Mouse (Mus musculus) R1 (cell line): Measurements from ENCODE around the gene Col13a1.

ENCODE experiments used
- DNase-seq: peaks from one replicate; pipeline ENCODE4 v3.0.0-alpha.2; 2018; ENCODE audit warnings: low read depth, low spot score

Gene Col13a1

DNA sequence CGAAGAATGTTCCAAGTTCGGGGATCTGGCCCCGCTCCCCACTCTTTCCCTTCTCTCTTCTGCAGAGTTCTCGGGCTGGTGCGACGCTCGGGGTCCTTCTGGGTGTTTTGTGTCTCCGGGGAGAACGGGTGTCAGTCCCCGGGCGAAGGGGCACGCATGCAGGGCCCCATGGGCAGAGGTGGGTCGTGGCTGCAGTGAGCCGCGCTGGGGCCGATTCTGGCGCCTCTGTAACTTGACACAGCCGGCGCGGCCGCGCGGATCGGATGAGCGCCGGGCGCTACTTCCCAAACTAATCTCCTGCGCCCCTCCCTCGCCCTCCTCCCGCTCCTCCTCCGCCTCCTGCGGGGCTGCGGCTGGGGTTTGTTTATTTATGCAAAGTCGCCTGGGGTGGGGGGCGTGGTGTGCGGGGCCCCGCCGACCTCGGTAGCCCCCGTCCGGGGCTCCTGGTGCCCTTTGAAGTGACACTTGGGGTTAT, at the start of gene Col13a1:
TSS of gene Col13a1 (minus strand) at position 243 of the 475 bp plus-strand sequence.
- DNase-seq: peak; percentile 81

GRCm38 (mm10) chr10:62027699-62028098, 48.8 kb upstream of the Col13a1 start:
- DNase-seq: no peak

DNA sequence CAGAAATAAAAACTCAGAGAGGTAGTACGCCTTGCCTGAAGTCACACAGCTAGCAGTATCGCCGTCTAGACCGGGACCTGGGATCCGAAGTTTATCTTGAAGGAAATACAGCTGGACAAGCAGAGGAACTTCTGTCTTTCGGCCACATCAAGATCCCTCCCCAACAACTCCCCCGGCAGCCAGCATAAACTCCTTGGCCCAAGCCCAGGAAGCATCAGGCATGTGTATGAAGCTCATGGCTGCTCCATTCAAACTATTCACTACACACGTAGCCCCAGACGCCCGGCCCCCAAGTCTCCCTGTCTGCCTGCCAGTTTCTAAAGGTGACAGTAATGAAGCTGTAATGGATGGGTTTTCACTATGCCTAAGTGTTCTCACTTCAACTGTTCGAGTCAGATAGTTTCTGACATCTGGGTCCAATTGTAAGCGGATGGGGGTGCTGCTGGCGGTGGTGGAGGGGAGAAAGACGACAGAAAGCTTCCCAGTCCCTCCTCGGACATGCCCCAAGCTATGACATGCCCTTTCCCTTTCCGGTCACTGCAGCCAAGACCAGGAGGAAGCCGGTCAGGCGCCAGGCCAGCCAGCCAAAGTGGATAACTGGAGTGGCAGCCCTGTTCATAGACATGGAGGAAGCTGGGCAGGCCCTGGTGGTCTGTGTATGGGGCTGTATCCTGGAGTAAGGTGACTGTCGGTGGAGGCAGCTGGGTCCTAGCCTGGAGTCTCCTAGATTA, 45.1 kb upstream of the Col13a1 start:
- no peak for DNase-seq

- DNase-seq: peak; percentile 51
These were observed 41.2 kb upstream of the Col13a1 start for GRCm38 (mm10) chr10:62020068-62020620.

DNA sequence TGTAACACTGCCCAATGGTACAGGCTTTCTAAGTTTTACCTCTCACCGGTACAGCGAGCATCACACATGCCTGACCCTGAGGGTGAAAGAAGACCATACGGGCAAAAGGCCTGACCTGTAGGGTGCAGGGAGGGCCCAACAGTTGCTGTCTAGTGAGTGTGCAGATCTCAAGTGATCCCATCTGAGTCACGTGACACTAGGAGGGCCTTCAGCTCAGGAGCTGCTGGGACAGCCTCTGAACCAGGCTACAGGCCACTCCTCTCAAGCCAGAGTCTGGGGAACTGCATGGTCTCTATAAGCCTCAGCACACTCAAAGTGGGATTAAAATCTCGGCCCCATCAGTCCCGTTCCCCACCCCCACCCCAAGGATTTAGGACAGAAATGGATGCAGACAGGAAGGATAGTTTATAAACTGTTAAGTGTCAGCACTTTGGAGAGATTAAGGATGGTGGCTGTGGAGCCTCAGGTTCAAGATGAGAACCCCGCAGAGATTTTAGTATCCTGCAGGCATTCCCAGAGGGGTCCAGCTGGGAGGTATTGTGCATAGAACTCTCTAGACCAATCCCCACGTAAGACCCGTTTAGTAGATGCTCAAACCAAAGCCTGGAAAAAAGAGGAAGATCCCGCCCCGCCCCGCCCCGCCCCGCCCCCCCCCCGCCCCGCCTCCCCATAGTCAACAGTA, 40.6 kb upstream of the Col13a1 start:
- DNase-seq: peak; percentile 85

DNA sequence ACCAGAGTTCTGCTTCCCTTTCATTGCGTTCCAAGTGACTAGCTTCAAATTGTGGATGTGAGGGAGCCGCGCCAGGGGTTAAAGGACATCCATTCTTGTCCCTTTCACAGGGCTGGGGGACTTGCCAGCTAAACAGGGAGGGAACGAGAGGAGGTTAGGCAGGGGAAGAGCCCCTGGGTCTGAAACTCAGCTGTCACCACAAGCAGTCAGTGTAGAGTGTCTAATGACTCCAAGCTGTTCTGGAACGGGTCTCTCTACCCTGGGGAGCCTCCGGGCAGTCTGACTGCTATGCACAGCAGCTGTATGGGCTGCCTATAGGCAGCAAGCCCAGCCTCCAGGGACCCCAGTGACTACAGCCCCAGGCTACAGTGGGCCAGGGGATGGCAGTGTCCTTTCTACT, 38.0 kb upstream of the Col13a1 start:
- no peak for DNase-seq

GRCm38 (mm10) chr10:62013190-62013589, 34.3 kb upstream of the Col13a1 start:
- DNase-seq: peak; percentile 83

- DNase-seq: peak; percentile 84
These were observed 33.5 kb upstream of the Col13a1 start for GRCm38 (mm10) chr10:62012371-62012770.

GRCm38 (mm10) chr10:62009981-62010500, 31.1 kb upstream of the Col13a1 start:
- DNase-seq: peak; percentile 89

- no peak for DNase-seq
These were observed 29.1 kb upstream of the Col13a1 start for GRCm38 (mm10) chr10:62007958-62008357.

DNA sequence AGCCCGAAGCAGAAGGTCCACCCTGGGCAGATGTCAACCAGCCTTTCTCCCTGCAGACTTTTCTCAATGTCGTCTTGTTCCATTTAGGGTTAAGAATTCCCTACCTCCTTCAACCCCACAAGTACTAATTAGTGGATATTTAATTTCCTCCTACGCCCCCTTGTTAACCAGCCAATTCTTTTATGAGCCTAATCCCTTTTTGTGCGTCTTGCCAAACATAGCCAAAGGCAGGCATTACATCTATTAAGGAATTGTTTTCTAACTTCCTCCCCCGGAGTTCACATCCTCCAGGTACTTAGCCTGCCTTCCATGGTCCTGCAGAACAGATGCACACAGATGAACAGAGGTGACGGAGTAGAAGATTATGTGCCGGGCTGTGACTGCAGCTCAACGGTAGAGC, 27.5 kb upstream of the Col13a1 start:
- DNase-seq: no peak

- DNase-seq: peak; percentile 93
These were observed 21.3 kb upstream of the Col13a1 start for GRCm38 (mm10) chr10:62000216-62000615.

- peak; percentile 64 for DNase-seq
These were observed 20.9 kb upstream of the Col13a1 start for GRCm38 (mm10) chr10:61999766-62000165.

DNA sequence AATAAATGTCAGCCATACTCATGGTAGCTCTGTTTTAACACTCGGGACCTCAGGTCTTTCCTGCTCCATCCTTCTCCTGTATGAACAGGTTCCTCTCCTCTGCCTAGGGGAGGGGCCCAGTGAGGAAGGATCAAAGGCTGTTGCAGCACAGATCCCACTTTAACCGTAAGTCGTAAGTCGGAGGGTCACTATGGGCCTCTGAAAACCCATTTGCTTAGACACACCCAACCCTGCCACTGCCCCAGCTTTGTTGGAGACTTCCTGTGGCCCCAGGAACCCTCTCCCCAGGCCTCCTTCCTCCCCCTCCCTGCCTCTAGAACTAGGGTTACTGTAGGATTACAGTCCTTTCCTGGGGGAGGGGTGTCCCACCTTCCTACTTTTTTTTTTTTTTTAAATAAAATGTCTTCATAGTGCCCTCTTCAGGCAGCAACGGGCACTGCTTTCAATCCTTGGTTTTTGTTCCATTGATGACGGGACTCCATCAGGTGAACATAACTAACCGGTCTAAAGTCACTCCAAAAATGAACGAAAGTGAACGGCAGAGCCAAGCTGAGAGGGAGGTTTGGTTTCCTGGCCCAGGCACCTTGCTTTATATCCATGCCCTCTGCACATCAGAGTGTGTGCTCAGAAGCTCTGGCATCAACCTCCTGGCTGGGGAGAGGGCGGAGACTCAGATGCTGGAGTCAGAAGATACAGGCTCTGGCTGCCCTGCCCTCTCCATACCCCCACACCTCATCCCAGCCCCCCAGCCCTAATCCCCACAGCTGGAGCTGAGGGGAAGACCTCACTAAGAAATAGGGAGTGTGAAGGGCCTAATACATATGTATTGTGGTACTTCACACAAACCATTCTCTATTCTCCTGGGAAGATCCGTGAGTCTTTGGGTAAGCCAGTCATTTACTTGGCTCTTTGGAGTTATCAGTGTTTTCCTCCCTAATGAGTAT, 12.8 kb upstream of the Col13a1 start:
- peak; percentile 77 for DNase-seq

DNA sequence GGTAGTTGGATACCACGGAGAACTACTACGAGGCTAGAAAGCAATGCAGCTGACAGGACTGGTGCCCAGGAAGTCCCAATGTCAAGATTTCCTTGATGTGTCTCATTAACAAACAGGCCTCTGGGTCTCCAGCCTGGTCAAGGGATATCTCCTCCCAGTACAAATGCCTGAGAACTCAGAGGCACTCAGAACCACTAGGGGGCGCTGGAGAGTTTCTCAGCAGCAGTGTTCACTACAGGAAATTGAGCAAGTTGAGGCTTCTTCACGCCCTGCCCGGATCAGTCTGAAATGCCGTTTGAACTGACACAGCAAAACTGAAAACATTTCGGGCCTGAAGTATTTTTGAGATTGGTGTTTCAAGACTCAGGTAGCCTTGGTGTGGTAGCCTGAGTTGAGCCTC, 1.5 kb upstream of the Col13a1 start:
- DNase-seq: peak; percentile 94

- peak; percentile 56 for DNase-seq
These were observed 619 bp downstream of the Col13a1 start for GRCm38 (mm10) chr10:61978112-61978865.

GRCm38 (mm10) chr10:61977392-61978096, 1.4 kb downstream of the Col13a1 start:
- no peak for DNase-seq

DNA sequence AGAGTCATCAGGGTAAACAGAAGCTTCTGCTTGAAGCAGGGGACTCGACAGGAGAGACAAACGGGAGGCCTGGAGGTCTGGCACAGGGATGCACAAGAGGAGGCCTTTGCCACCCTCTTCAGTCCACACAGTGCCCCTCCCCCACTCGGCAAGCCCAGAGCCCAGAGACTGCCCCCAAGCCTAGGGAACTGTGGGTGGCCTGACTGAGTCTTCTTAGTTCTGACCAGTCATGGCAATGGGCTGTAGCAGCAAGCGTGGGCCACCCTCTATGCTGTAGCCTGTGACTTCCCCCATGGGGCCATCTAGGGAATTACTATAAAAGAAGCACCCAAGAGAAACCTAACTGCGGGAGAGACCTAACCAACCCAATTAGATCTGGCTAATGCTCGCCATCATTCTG, 1.9 kb downstream of the Col13a1 start:
- peak; percentile 39 for DNase-seq

- no peak for DNase-seq
These were observed 4.3 kb downstream of the Col13a1 start for GRCm38 (mm10) chr10:61974581-61974980.

DNA sequence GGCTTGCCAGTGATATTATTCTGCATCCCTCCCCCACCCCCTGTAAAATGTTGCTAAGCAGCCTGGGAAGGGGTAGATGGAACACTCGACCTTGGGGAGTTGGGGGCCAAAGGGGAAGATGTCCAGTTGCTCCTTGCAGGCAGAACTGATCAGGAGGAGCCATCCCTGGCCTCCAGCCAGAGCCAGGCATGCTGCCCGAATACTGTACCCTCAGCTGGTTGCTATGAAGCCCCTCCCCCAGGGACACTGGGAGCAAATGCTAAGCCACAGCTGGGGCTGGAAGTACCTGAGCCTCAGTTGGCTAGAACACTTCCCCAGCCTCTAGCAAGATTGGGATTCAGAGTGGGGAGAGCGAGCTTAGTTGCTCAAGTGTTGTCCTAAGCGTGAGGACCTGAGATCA, 6.9 kb downstream of the Col13a1 start:
- peak; percentile 38 for DNase-seq
